Mouse (Mus musculus) mammary gland, adult 2 months (tissue): ENCODE results near the gene Tpm4. TPM values are rescaled to one million over a fixed set of nuclear protein-coding genes. Genes with fewer than 3 reads are reported as not detected.

Source experiments
- polyA plus RNA-seq: library from polyadenylated mRNA; depleted of rRNA; stranded (reverse); fragments of >200 nt; gene quantifications from 2 replicates; pipeline ENCODE4 v1.2.3, GENCODE M21; 2012; ENCODE audit warnings: low replicate concordance; rRNA removed

The Tpm4 gene
- 85.9 and 92.6 TPM in 2 replicates for polyA plus RNA-seq

GRCm38 (mm10) chr8:72134756-72135445 is at the start of gene Tpm4:
Tpm4 (plus strand) TSS chr8:72134975.

GRCm38 (mm10) chr8:72106740-72107139 is 28.0 kb upstream of the Tpm4 start, which contains the start of gene Olfr374:
Olfr374 (plus strand) TSS chr8:72107040.

GRCm38 (mm10) chr8:72160707-72161697 is 26.2 kb downstream of the Tpm4 start, which contains the start of gene Rab8a:
Rab8a (plus strand) TSS chr8:72161200.

GRCm38 (mm10) chr8:72189417-72190214 is 54.8 kb downstream of the Tpm4 start, which contains the start of gene Hsh2d:
Hsh2d (plus strand) TSS chr8:72189638.

Other genes starting within 250 kb of the Tpm4 start
- 0.43 and 0.86 TPM in 2 replicates for gene Zfp882, start 226.4 kb upstream of the Tpm4 start, polyA plus RNA-seq
- 1.5 and 4.1 TPM in 2 replicates for gene Zfp617, start 226.3 kb upstream of the Tpm4 start, polyA plus RNA-seq
- gene Zfp961, start 183.9 kb upstream of the Tpm4 start, polyA plus RNA-seq = 2.8 and 6.7 TPM in 2 replicates
- gene Cyp4f18, start 125.3 kb upstream of the Tpm4 start, polyA plus RNA-seq = 24.4 and 32.5 TPM in 2 replicates
- gene Olfr372, start 93.8 kb upstream of the Tpm4 start, polyA plus RNA-seq = not detected in 2 replicates
- gene Olfr373, start 51.8 kb upstream of the Tpm4 start, polyA plus RNA-seq = not detected in 2 replicates
- gene Olfr374, start 27.9 kb upstream of the Tpm4 start, polyA plus RNA-seq = 0.01 TPM in 1 of 2 replicates, not detected in the other
- gene Rab8a, start 26.2 kb downstream of the Tpm4 start, polyA plus RNA-seq = 29.9 and 44.0 TPM in 2 replicates
- gene Hsh2d, start 54.7 kb downstream of the Tpm4 start, polyA plus RNA-seq = 5.5 and 10.6 TPM in 2 replicates
- gene Cib3, start 77.9 kb downstream of the Tpm4 start, polyA plus RNA-seq = 0.14 and 0.19 TPM in 2 replicates
- not detected in 2 replicates for gene Gm11034, start 78.7 kb downstream of the Tpm4 start, polyA plus RNA-seq
- 31.5 and 53.5 TPM in 2 replicates for gene Fam32a, start 84.8 kb downstream of the Tpm4 start, polyA plus RNA-seq
- 87.1 and 87.7 TPM in 2 replicates for gene Ap1m1, start 105.0 kb downstream of the Tpm4 start, polyA plus RNA-seq
- gene Gm10282, start 170.3 kb downstream of the Tpm4 start, polyA plus RNA-seq = 0.70 and 1.5 TPM in 2 replicates
- gene Klf2, start 184.1 kb downstream of the Tpm4 start, polyA plus RNA-seq = 40.6 and 287 TPM in 2 replicates